Mouse (Mus musculus): ENCODE measurements around the gene Rab27a.

DNA sequence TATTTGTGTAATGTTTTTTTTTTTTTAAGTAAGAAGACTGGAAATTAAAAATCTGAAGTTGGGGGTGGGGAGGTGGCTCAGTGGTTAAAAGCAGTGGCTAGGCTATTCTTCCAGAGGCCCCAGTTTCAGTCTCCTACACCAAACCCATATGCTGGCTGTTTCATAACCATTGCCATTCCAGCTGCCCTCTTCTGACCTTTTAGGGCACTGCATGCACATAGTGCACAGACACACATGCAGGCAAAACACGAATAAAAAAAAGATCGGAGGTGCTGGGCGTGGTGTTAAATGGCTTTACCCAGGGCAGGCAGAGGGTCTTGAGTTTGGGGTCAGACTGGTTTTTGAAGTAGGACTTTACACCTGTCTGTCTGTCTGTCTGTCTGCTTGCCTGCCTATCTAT is 38.5 kb upstream of the Rab27a start:
- TF ChIP-seq CTCF (conservative IDR thresholded peaks at IDR 0.05; ENCODE audit: low read length) (peak; percentile 42), POU5F1 (IDR thresholded peaks at IDR 0.05; ENCODE audit: borderline replicate concordance, low read length) (no peak)

Measured in E14TG2a.4 (cell line).